Comparison of ENCODE assay signal across 27 mouse cellular contexts in the genomic region with DNA sequence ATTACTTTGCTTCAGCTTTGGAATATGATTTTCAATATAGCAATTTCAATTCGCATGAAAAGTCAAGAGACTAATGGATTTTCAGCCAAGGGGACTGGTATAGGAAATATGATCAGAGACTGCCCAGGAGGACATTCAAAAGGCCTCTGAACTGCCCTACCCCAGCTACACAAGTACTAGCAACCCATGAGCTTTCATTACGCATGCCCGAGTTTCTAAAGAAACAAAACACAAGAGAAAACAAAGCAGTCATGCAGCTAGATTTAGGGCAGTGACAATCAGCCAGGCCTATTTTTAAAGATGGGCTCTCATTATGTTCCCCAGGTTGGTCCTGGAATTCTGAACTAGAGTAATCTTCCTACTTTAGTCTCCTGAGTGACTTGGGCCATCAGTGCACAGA. TPM values are rescaled to one million over a fixed set of nuclear protein-coding genes. Genes with fewer than 3 reads are reported as not detected.
DNase-seq lines count a peak whose midpoint lies in the region; ATAC-seq lines count a peak whose summit lies in the region.
"Had no signal": no experiment of that assay in that cellular context is flagged by ENCODE, and none has a peak within 500 bp of the region (broad histone marks: within the 10 kb centered on the region; RNA-seq: fewer than 3 reads in every experiment).

No protein-coding gene starts in this region.

- DNase-seq in heart, adult 18-20 months = peak; percentile 33 to 37
- DNase-seq in heart, postnatal 14 days = no peak
- DNase-seq in heart, postnatal 10 days = peak; percentile 36 to 51
- DNase-seq in heart, postnatal 36 days = no peak
- peak; percentile 54 for DNase-seq in Muller cell, postnatal 12 days (ENCODE audit: inconsistent ontology term)
- DNase-seq in retina, postnatal 1 day = peak; percentile 75
- DNase-seq: adrenal gland, adult 2 months; adrenal gland, postnatal 14 days; B cell, adult 2 months; cerebellum, adult 11 months; cerebellum, adult 2 months; cerebellum, adult 9-11 months; cerebellum, postnatal 25 days; forebrain, postnatal 0 days; gastrocnemius, adult 2 months; gastrocnemius, postnatal 14 days had no signal

- no peaks in the 10 kb centered on the region for H3K27me3 ChIP-seq in midbrain, embryonic 15.5 days (replicated peaks)
- H3K27me3 ChIP-seq: CH12.LX; embryonic facial prominence, embryonic 12.5 days; embryonic facial prominence, embryonic 15.5 days; heart, embryonic 13.5 days; hindbrain, embryonic 13.5 days; intestine, embryonic 15.5 days had no signal

- no peak overlapping the region for H3K27ac ChIP-seq in midbrain, embryonic 15.5 days
- H3K27ac ChIP-seq: embryonic facial prominence, embryonic 12.5 days; embryonic facial prominence, embryonic 15.5 days; gastrocnemius, adult 2 months; heart, embryonic 13.5 days; hindbrain, embryonic 10.5 days; hindbrain, embryonic 13.5 days; intestine, embryonic 15.5 days had no signal

- intact Hi-C loops in heart, postnatal 14 days (cut with DNase I) = no loop called here
- intact Hi-C loops in heart, postnatal 10 days (cut with DNase I) = no loop called here
- intact Hi-C loops in heart, postnatal 36 days (cut with DNase I) = no loop called here

- no peak for ATAC-seq in midbrain, embryonic 15.5 days (replicated peaks)
- ATAC-seq: forebrain, embryonic 14.5 days; forebrain, postnatal 0 days; hindbrain, embryonic 16.5 days; intestine, embryonic 15.5 days had no signal

- 40% methylated on average over 3 of the region's 3 CpGs for WGBS in midbrain, embryonic 15.5 days

- 0 out of 2 replicates have a peak, but pooled peaks cover 3% of the 10 kb centered on the region for H3K4me1 ChIP-seq in midbrain, embryonic 15.5 days
- H3K4me1 ChIP-seq: intestine, embryonic 15.5 days had no signal

- H3K4me2 ChIP-seq in midbrain, embryonic 15.5 days = no peak overlapping the region
- H3K4me2 ChIP-seq: embryonic facial prominence, embryonic 12.5 days; embryonic facial prominence, embryonic 15.5 days; heart, embryonic 13.5 days; hindbrain, embryonic 13.5 days; intestine, embryonic 15.5 days had no signal

- H3K9me3 ChIP-seq in midbrain, embryonic 15.5 days = no peaks in the 10 kb centered on the region
- H3K9me3 ChIP-seq: embryonic facial prominence, embryonic 12.5 days; embryonic facial prominence, embryonic 15.5 days; G1E; heart, embryonic 13.5 days; hindbrain, embryonic 10.5 days; hindbrain, embryonic 13.5 days; intestine, embryonic 15.5 days had no signal

- no peaks in the 10 kb centered on the region for H3K36me3 ChIP-seq in midbrain, embryonic 15.5 days (replicated peaks)
- H3K36me3 ChIP-seq: embryonic facial prominence, embryonic 12.5 days; embryonic facial prominence, embryonic 15.5 days; G1E; heart, embryonic 13.5 days; hindbrain, embryonic 10.5 days; hindbrain, embryonic 13.5 days; intestine, embryonic 15.5 days had no signal

- no peak overlapping the region for H3K4me3 ChIP-seq in midbrain, embryonic 15.5 days
- H3K4me3 ChIP-seq: embryonic facial prominence, embryonic 12.5 days; embryonic facial prominence, embryonic 15.5 days; gastrocnemius, adult 2 months; heart, embryonic 13.5 days; hindbrain, embryonic 10.5 days; hindbrain, embryonic 13.5 days; intestine, embryonic 15.5 days had no signal

- H3K9ac ChIP-seq in midbrain, embryonic 15.5 days = no peak overlapping the region
- H3K9ac ChIP-seq: embryonic facial prominence, embryonic 12.5 days; embryonic facial prominence, embryonic 15.5 days; forebrain, postnatal 0 days; heart, embryonic 13.5 days; hindbrain, embryonic 13.5 days; intestine, embryonic 15.5 days had no signal

RNA-seq across cellular contexts. Expression of a gene that starts 41.5 kb away (rescaled TPM):
- 10 to 100 TPM; 52.3 to 52.6 TPM for total RNA-seq in heart, adult 18-20 months (2021)
- 10 to 100 TPM; 28.1 to 30.8 TPM for total RNA-seq in heart, postnatal 14 days (2021)
- 10 to 100 TPM; 25.4 to 27.8 TPM for total RNA-seq in heart, postnatal 10 days (2021)
- 10 to 100 TPM; 43.5 to 45.2 TPM for total RNA-seq in heart, postnatal 36 days (2021)
- 20.8 and 22.8 TPM in 2 replicates for polyA plus RNA-seq in midbrain, embryonic 15.5 days (2015; fragmentation: Nextera tagmentation; extraction: Ambion mirVana)

Comparison
In these comparisons a context has a peak if more than half of its experiments do, and no peak if none do; other contexts are left out.
1. DNase-seq: peak in heart, adult 18-20 months (2 of 2), heart, postnatal 10 days (2 of 2), Muller cell, postnatal 12 days (single experiment) and retina, postnatal 1 day (single experiment); none in heart, postnatal 14 days (0 of 2) and heart, postnatal 36 days (0 of 2).